Mouse (Mus musculus) heart, postnatal 0 days (tissue): ENCODE data around the gene Scgb1c1.

ENCODE experiments used
- CTCF ChIP-seq: IDR thresholded peaks from 2 replicates; pipeline ENCODE4 v1.5.1; 2016; ENCODE audit warnings: antibody characterized with exemption, control low read depth, low read depth
- EP300 ChIP-seq: IDR thresholded peaks from 2 replicates; pipeline ENCODE4 v1.6.1; 2016; ENCODE audit warnings: antibody characterized with exemption, low read depth

- TF ChIP-seq CTCF (no peak), EP300 (no peak)
Measured at GRCm38 (mm10) chr7:140877364-140877763, 32.0 kb downstream of the Scgb1c1 start.
